Mouse (Mus musculus) MEL (cell line): Measurements from ENCODE around the gene Mpz. TPM values are rescaled to one million over a fixed set of nuclear protein-coding genes. Genes with fewer than 3 reads are reported as not detected.

Source experiments
- DNase-seq: peaks from one replicate; pipeline ENCODE4 v3.0.0; 2011; ENCODE audit warnings: low read depth, low spot score
- H3K27ac ChIP-seq: 2 replicates; pipeline ENCODE4 v1.5.1; 2012; ENCODE audit warnings: low read depth, mild to moderate bottlenecking, control low read depth, low read length, moderate library complexity; ENCODE audit not compliant: control insufficient read depth
- H3K27me3 ChIP-seq, 2 experiments: fragments of 150-350 bp in 1 of 2; sonication (generic) in 1 of 2; 2 replicates each; pipeline ENCODE4 v1.6.1; 2012; ENCODE audit warnings: low read length in 2 of 2, mild to moderate bottlenecking in 2 of 2, improper control_type of control experiment in 1 of 2, moderate library complexity in 1 of 2; ENCODE audit not compliant: insufficient read depth in 2 of 2, control insufficient read depth in 1 of 2
- H3K36me3 ChIP-seq, 2 experiments: 2 replicates each; pipeline ENCODE4 v1.6.1; 2012 to 2014; ENCODE audit warnings: low read length in 2 of 2, improper control_type of control experiment in 1 of 2, inconsistent platforms in 1 of 2, mild to moderate bottlenecking in 1 of 2; ENCODE audit not compliant: insufficient read depth in 2 of 2, control insufficient read depth in 1 of 2
- H3K4me1 ChIP-seq, 2 experiments: fragments of 150-350 bp in 1 of 2; sonication (generic) in 1 of 2; 2 replicates each; pipeline ENCODE4 v1.6.1; 2012; ENCODE audit warnings: low read length in 2 of 2, improper control_type of control experiment in 1 of 2, mild to moderate bottlenecking in 1 of 2; ENCODE audit not compliant: insufficient read depth in 2 of 2, control insufficient read depth in 1 of 2
- H3K4me3 ChIP-seq, 2 experiments: fragments of 150-350 bp in 1 of 2; sonication (generic) in 1 of 2; 2 replicates each; pipeline ENCODE4 v1.5.1; 2012; ENCODE audit warnings: low read depth in 2 of 2, low read length in 2 of 2, mild to moderate bottlenecking in 2 of 2, moderate library complexity in 2 of 2, control low read depth in 1 of 2, improper control_type of control experiment in 1 of 2; ENCODE audit not compliant: control insufficient read depth in 1 of 2, insufficient read depth in 1 of 2
- H3K79me2 ChIP-seq: 2 replicates; pipeline ENCODE4 v1.6.1; 2012; ENCODE audit warnings: mild to moderate bottlenecking, low read length, moderate library complexity; ENCODE audit not compliant: control insufficient read depth, poor library complexity, insufficient read depth
- H3K9ac ChIP-seq: 2 replicates; pipeline ENCODE4 v1.6.1; 2012; ENCODE audit warnings: low read depth, mild to moderate bottlenecking, control low read depth, low read length, moderate library complexity; ENCODE audit not compliant: control insufficient read depth, poor library complexity, severe bottlenecking
- H3K9me3 ChIP-seq: fragments of 150-350 bp; sonication (generic); replicated peaks from 2 replicates; pipeline ENCODE4 v1.6.1; 2012; ENCODE audit warnings: mild to moderate bottlenecking, low read length, improper control_type of control experiment, moderate library complexity; ENCODE audit not compliant: insufficient read depth
- CHD2 ChIP-seq: IDR thresholded peaks from 2 replicates; pipeline ENCODE4 v1.6.1; 2011; ENCODE audit warnings: low read length, improper control_type of control experiment
- CTCF ChIP-seq, 3 experiments: IDR thresholded peaks in 2 of 3; conservative IDR thresholded peaks in 1 of 3; 2 replicates each; pipeline ENCODE4 v1.5.1; 2011 to 2012; ENCODE audit warnings: low read length in 3 of 3, low read depth in 2 of 3, mild to moderate bottlenecking in 2 of 3, improper control_type of control experiment in 1 of 3, inconsistent platforms in 1 of 3, mixed read lengths in 1 of 3, moderate library complexity in 1 of 3; ENCODE audit not compliant: control insufficient read depth in 1 of 3, insufficient read depth in 1 of 3, poor library complexity in 1 of 3, severe bottlenecking in 1 of 3
- E2F4 ChIP-seq: IDR thresholded peaks from 2 replicates; pipeline ENCODE4 v1.6.1; 2011; ENCODE audit warnings: low read depth, low read length, improper control_type of control experiment, borderline replicate concordance
- ELF1 ChIP-seq: IDR thresholded peaks from 2 replicates; pipeline ENCODE4 v1.6.1; 2014; ENCODE audit warnings: low read depth, mild to moderate bottlenecking, inconsistent platforms, low read length, improper control_type of control experiment, moderate library complexity
- EP300 ChIP-seq, 2 experiments: IDR thresholded peaks; 2 replicates each; pipeline ENCODE4 v1.6.1; 2011; ENCODE audit warnings: improper control_type of control experiment in 2 of 2, low read length in 2 of 2, low read depth in 1 of 2, mild to moderate bottlenecking in 1 of 2
- GATA1 ChIP-seq: IDR thresholded peaks from 2 replicates; pipeline ENCODE4 v1.6.1; 2011; ENCODE audit warnings: low read depth, low read length, improper control_type of control experiment
- JUND ChIP-seq: IDR thresholded peaks from 2 replicates; pipeline ENCODE4 v1.6.1; 2011; ENCODE audit warnings: low read depth, mild to moderate bottlenecking, improper control_type of control experiment, low read length
- KAT2A ChIP-seq: conservative IDR thresholded peaks from 2 replicates; pipeline ENCODE4 v1.6.1; 2012; ENCODE audit warnings: low read depth, low read length, improper control_type of control experiment, inconsistent platforms
- MAFK ChIP-seq: IDR thresholded peaks from 2 replicates; pipeline ENCODE4 v1.6.1; 2011; ENCODE audit warnings: low read depth, mild to moderate bottlenecking, low read length, improper control_type of control experiment, borderline replicate concordance
- MAX ChIP-seq: IDR thresholded peaks from 2 replicates; pipeline ENCODE4 v1.6.1; 2011; ENCODE audit warnings: low read length, improper control_type of control experiment
- MAZ ChIP-seq: IDR thresholded peaks from 2 replicates; pipeline ENCODE4 v1.6.1; 2012; ENCODE audit warnings: low read depth, mild to moderate bottlenecking, inconsistent platforms, low read length, improper control_type of control experiment
- MYB ChIP-seq: IDR thresholded peaks from 2 replicates; pipeline ENCODE4 v1.6.1; 2011; ENCODE audit warnings: mild to moderate bottlenecking, low read depth, low read length, improper control_type of control experiment
- NELFE ChIP-seq: IDR thresholded peaks from 2 replicates; pipeline ENCODE4 v1.6.1; 2011; ENCODE audit warnings: low read depth, low read length, improper control_type of control experiment
- RAD21 ChIP-seq: IDR thresholded peaks from 2 replicates; pipeline ENCODE4 v1.6.1; 2011; ENCODE audit warnings: mild to moderate bottlenecking, low read depth, low read length, improper control_type of control experiment
- RCOR1 ChIP-seq: IDR thresholded peaks from 2 replicates; pipeline ENCODE4 v1.6.1; 2012; ENCODE audit warnings: low read depth, mild to moderate bottlenecking, inconsistent platforms, low read length, improper control_type of control experiment
- SMC3 ChIP-seq: IDR thresholded peaks from 2 replicates; pipeline ENCODE4 v1.6.1; 2011; ENCODE audit warnings: low read depth, low read length, improper control_type of control experiment
- TAL1 ChIP-seq: IDR thresholded peaks from 2 replicates; pipeline ENCODE4 v1.6.1; 2012; ENCODE audit warnings: mild to moderate bottlenecking, inconsistent platforms, low read length, moderate library complexity, mixed read lengths
- TBP ChIP-seq: IDR thresholded peaks from 2 replicates; pipeline ENCODE4 v1.8.0; 2011; ENCODE audit warnings: low read depth, low read length, improper control_type of control experiment
- TCF12 ChIP-seq: IDR thresholded peaks from 2 replicates; pipeline ENCODE4 v1.6.1; 2014; ENCODE audit warnings: low read depth, mild to moderate bottlenecking, inconsistent platforms, low read length, improper control_type of control experiment, moderate library complexity
- USF1 ChIP-seq: IDR thresholded peaks from 2 replicates; pipeline ENCODE4 v1.6.1; 2014; ENCODE audit warnings: low read depth, mild to moderate bottlenecking, inconsistent platforms, low read length, improper control_type of control experiment, moderate library complexity
- USF2 ChIP-seq, 2 experiments: IDR thresholded peaks; 2 replicates each; pipeline ENCODE4 v1.6.1; 2011 to 2012; ENCODE audit warnings: improper control_type of control experiment in 2 of 2, low read length in 2 of 2, borderline replicate concordance in 1 of 2, inconsistent platforms in 1 of 2, low read depth in 1 of 2, mild to moderate bottlenecking in 1 of 2; ENCODE audit not compliant: insufficient read depth in 1 of 2
- ZC3H11A ChIP-seq: IDR thresholded peaks from 2 replicates; pipeline ENCODE4 v1.6.1; 2012; ENCODE audit warnings: low read depth, mild to moderate bottlenecking, inconsistent platforms, low read length, improper control_type of control experiment
- polyA plus RNA-seq, 2 experiments: library from polyadenylated mRNA; stranded (reverse) in 1 of 2; unstranded in 1 of 2; fragments of >175 nt in 1 of 2; fragments of >200 nt in 1 of 2; gene quantifications; 2 replicates each; pipeline versions ENCODE4 v1.2.1 to v1.2.4; 2012; ENCODE audit warnings: low replicate concordance in 2 of 2, low read depth in 1 of 2; ENCODE audit not compliant: insufficient read length in 2 of 2, insufficient read depth in 1 of 2, missing spikeins in 1 of 2
- total RNA-seq: library from RNA; depleted of rRNA; stranded (reverse); fragments of 300-350 nt; gene quantifications from 2 replicates; pipeline ENCODE4 v1.2.3, GENCODE M21; 2012

Gene Mpz
- total and polyA plus RNA-seq, 3 experiments: 0.28 TPM; not detected in 2

- Histone ChIP-seq H3K4me3 (no peak overlapping the region), H3K27me3 (no peaks in the 10 kb centered on the region), H3K36me3 (peaks cover 0 to 5% of the 10 kb centered on the region in 2 experiments; a peak in 2 of 4 replicates), H3K4me1 (peaks cover 0 to 9% of the 10 kb centered on the region in 2 experiments; a peak in 2 of 4 replicates), H3K27ac (no peak overlapping the region), H3K9me3 (no peaks in the 10 kb centered on the region), H3K9ac (peak overlapping the region; percentile 12; the same call in 1 of the 2 replicates), H3K79me2 (no peaks in the 10 kb centered on the region)
- DNase-seq: peak; percentile 71
- 0 out of 2 replicates have a peak, but pooled peaks have one; percentile 11 for TF ChIP-seq GATA1
- no peak for TF ChIP-seq CHD2
- no peak for TF ChIP-seq MAZ
- peak; percentile 19 for TF ChIP-seq RAD21
- peak; percentile 31 to 53 (median 37) for TF ChIP-seq CTCF (IDR thresholded peaks at IDR 0.05 in 2 of 3, conservative IDR thresholded peaks at IDR 0.05 in 1 of 3; ENCODE audit: control insufficient read depth in 1 of 3, insufficient read depth in 1 of 3, low read depth in 2 of 3, low read length in 3 of 3, poor library complexity in 1 of 3, severe bottlenecking in 1 of 3)
- TF ChIP-seq ELF1: no peak
- peak; percentile 10; the same call in 1 of the 2 replicates for TF ChIP-seq USF1
- peak; percentile 50 for TF ChIP-seq SMC3
Observed at GRCm38 (mm10) chr1:171184314-171184713, 33.8 kb downstream of the Mpz start.

GRCm38 (mm10) chr1:171185655-171186054 lies 35.1 kb downstream of the Mpz start:
- Histone ChIP-seq H3K4me1 (peaks cover 0 to 9% of the 10 kb centered on the region in 2 experiments; a peak in 2 of 4 replicates), H3K27ac (no peak overlapping the region), H3K79me2 (no peaks in the 10 kb centered on the region), H3K4me3 (no peak overlapping the region), H3K36me3 (peaks cover 0 to 5% of the 10 kb centered on the region in 2 experiments; a peak in 2 of 4 replicates), H3K27me3 (no peaks in the 10 kb centered on the region), H3K9ac (no peak overlapping the region), H3K9me3 (no peaks in the 10 kb centered on the region)
- no peak for TF ChIP-seq RCOR1
- no peak for TF ChIP-seq TCF12
- no peak for TF ChIP-seq CHD2
- DNase-seq: no peak

GRCm38 (mm10) chr1:171187851-171188700 lies 37.6 kb downstream of the Mpz start:
- Histone ChIP-seq H3K27ac (no peak overlapping the region), H3K9me3 (no peaks in the 10 kb centered on the region), H3K4me1 (peaks cover 0 to 13% of the 10 kb centered on the region in 2 experiments; a peak in 2 of 4 replicates), H3K9ac (no peak overlapping the region), H3K36me3 (peaks cover 0 to 9% of the 10 kb centered on the region in 2 experiments; a peak in 2 of 4 replicates), H3K79me2 (no peaks in the 10 kb centered on the region), H3K27me3 (no peaks in the 10 kb centered on the region), H3K4me3 (no peak overlapping the region)
- TF ChIP-seq CHD2 (no peak), KAT2A (no peak), MYB (no peak), ELF1 (no peak), TAL1 (no peak), JUND (no peak), RAD21 (no peak), ZC3H11A (no peak), MAZ (no peak), MAX (no peak), USF2 (IDR thresholded peaks at IDR 0.05; ENCODE audit: borderline replicate concordance in 1 of 2, insufficient read depth in 1 of 2, low read depth in 1 of 2, low read length in 2 of 2) (no peak), TBP (no peak), MAFK (no peak), NELFE (no peak), EP300 (IDR thresholded peaks at IDR 0.05; ENCODE audit: low read depth in 1 of 2, low read length in 2 of 2) (no peak), E2F4 (no peak)
- DNase-seq: no peak
